Mouse (Mus musculus): ENCODE data around the gene Ptprn.

- TF ChIP-seq CTCF (conservative IDR thresholded peaks at IDR 0.05 in 1 of 2, IDR thresholded peaks at IDR 0.05 in 1 of 2; ENCODE audit: low read depth in 2 of 2, low read length in 2 of 2) (no peak), ZC3H11A (IDR thresholded peaks at IDR 0.05; ENCODE audit: low read depth, low read length) (no peak), HCFC1 (IDR thresholded peaks at IDR 0.05; ENCODE audit: low read depth, low read length) (no peak), POLR2A (IDR thresholded peaks at IDR 0.05; ENCODE audit: low read depth, low read length) (no peak), EP300 (IDR thresholded peaks at IDR 0.05; ENCODE audit: low read length) (no peak), MAFK (IDR thresholded peaks at IDR 0.05; ENCODE audit: insufficient replicate concordance, low read length) (no peak)
These were observed 28.4 kb upstream of the Ptprn start for GRCm38 (mm10) chr1:75292476-75293330.
